Mouse (Mus musculus): ENCODE data around the gene Slc43a2.

Gene Slc43a2

GRCm38 (mm10) chr11:75571126-75571990 lies 39.9 kb downstream of the Slc43a2 start:
- DNase-seq (ENCODE audit: low read depth, low spot score), result peak; percentile 84

GRCm38 (mm10) chr11:75572301-75572791 lies 40.9 kb downstream of the Slc43a2 start:
- peak; percentile 68 for DNase-seq (ENCODE audit: low read depth, low spot score)

GRCm38 (mm10) chr11:75572854-75573650 lies 41.6 kb downstream of the Slc43a2 start:
- DNase-seq (ENCODE audit: low read depth, low spot score), result peak; percentile 98

- no peak for DNase-seq (ENCODE audit: low read depth, low spot score)
These were observed 43.1 kb downstream of the Slc43a2 start for GRCm38 (mm10) chr11:75574378-75575123.

- no peak for DNase-seq (ENCODE audit: low read depth, low spot score)
These were observed 44.1 kb downstream of the Slc43a2 start for GRCm38 (mm10) chr11:75575560-75576123.

GRCm38 (mm10) chr11:75578609-75579008 lies 47.1 kb downstream of the Slc43a2 start:
- no peak for DNase-seq (ENCODE audit: low read depth, low spot score)

- DNase-seq (ENCODE audit: low read depth, low spot score), result no peak
These were observed 50.1 kb downstream of the Slc43a2 start for GRCm38 (mm10) chr11:75581495-75582149.

GRCm38 (mm10) chr11:75583521-75583920 lies 52.0 kb downstream of the Slc43a2 start:
- DNase-seq (ENCODE audit: low read depth, low spot score), result no peak

GRCm38 (mm10) chr11:75585061-75585460 lies 53.6 kb downstream of the Slc43a2 start:
- DNase-seq (ENCODE audit: low read depth, low spot score), result no peak

GRCm38 (mm10) chr11:75585978-75586377 lies 54.5 kb downstream of the Slc43a2 start:
- no peak for DNase-seq (ENCODE audit: low read depth, low spot score)

- DNase-seq (ENCODE audit: low read depth, low spot score), result no peak
These were observed 55.5 kb downstream of the Slc43a2 start for GRCm38 (mm10) chr11:75586963-75587362.

- DNase-seq (ENCODE audit: low read depth, low spot score), result peak; percentile 98
These were observed 56.2 kb downstream of the Slc43a2 start, which contains the start of gene Pitpna for GRCm38 (mm10) chr11:75587493-75588284. Gene Pitpna, plus strand, starts transcription at chr11:75588097.

- DNase-seq (ENCODE audit: low read depth, low spot score), result no peak
These were observed 56.9 kb downstream of the Slc43a2 start for GRCm38 (mm10) chr11:75588285-75588941.

GRCm38 (mm10) chr11:75592612-75593011 lies 61.1 kb downstream of the Slc43a2 start:
- no peak for DNase-seq (ENCODE audit: low read depth, low spot score)

- DNase-seq (ENCODE audit: low read depth, low spot score), result no peak
These were observed 62.9 kb downstream of the Slc43a2 start for GRCm38 (mm10) chr11:75594431-75594830.

GRCm38 (mm10) chr11:75595404-75595803 lies 63.9 kb downstream of the Slc43a2 start:
- DNase-seq (ENCODE audit: low read depth, low spot score), result no peak

GRCm38 (mm10) chr11:75595816-75596215 lies 64.3 kb downstream of the Slc43a2 start:
- no peak for DNase-seq (ENCODE audit: low read depth, low spot score)

- no peak for DNase-seq (ENCODE audit: low read depth, low spot score)
These were observed 65.3 kb downstream of the Slc43a2 start for GRCm38 (mm10) chr11:75596726-75597255.

GRCm38 (mm10) chr11:75598004-75598403 lies 66.5 kb downstream of the Slc43a2 start:
- no peak for DNase-seq (ENCODE audit: low read depth, low spot score)
